Mouse (Mus musculus) monocyte, adult 5-6 weeks (primary cell): ENCODE results near the gene Ankle1. TPM values are rescaled to one million over a fixed set of nuclear protein-coding genes. Genes with fewer than 3 reads are reported as not detected.

Experiments
- ATAC-seq: fragments of 153-309, 156-312 bp; replicated peaks from 2 replicates; pipeline ENCODE4 v1.8.0; 2017; ENCODE audit warnings: mild to moderate bottlenecking; ENCODE audit not compliant: low TSS enrichment, insufficient number of reproducible peaks, severe bottlenecking, poor library complexity, low FRiP score
- total RNA-seq: library from RNA; stranded (forward); fragments of 200-1000, 200-491, 200-594 nt; gene quantifications from 3 replicates; pipeline ENCODE4 v1.2.3, GENCODE M21; 2017

Ankle1 gene
- total RNA-seq, 1 experiment from 2014 or later = 0.48 TPM

DNA sequence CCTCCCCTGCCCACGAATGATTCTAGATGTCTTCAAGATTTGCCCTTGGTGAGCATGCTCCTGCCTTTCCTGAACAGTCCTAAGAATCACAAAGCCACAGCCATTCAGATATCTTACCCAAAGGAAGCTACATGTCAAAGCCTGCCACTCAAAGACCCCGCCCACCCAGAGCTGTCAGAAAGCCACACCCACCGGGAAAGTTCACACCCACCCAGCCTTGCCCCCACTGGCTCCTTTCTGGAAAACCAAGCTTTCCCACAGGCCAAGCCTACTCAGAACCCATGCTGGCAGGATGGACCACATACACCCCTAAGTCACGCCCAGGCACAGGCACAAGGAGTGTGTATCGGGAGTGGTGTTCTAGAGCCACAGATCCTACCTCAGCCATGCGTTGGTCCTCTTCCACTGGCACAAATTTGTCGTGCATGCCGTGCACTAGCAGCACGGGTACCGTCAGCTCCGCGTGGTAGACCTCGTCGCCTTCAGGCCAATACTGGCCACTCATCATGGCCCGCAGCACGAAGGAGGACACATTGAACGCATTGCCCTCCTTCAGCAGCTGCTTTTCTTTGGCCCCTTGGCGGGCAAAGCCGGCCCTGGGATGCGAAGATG, 52.0 kb downstream of the Ankle1 start:
- no peak for ATAC-seq

Other genes with a start within 250 kb of the Ankle1 start
- gene Myo9b, start 133.3 kb upstream of the Ankle1 start, total RNA-seq = 71.0 to 99.2 TPM (median 72.2 TPM) in 3 replicates
- 45.5 to 77.0 TPM (median 73.5 TPM) in 3 replicates for gene Haus8, start 133.1 kb upstream of the Ankle1 start, total RNA-seq
- 172 to 275 TPM (median 266 TPM) in 3 replicates for gene Use1, start 39.2 kb upstream of the Ankle1 start, total RNA-seq
- 11.9 to 24.2 TPM (median 16.3 TPM) in 3 replicates for gene Ocel1, start 34.7 kb upstream of the Ankle1 start, total RNA-seq
- 3.4 to 11.6 TPM (median 9.4 TPM) in 3 replicates for gene Nr2f6, start 24.1 kb upstream of the Ankle1 start, total RNA-seq
- gene Ushbp1, start 10.2 kb upstream of the Ankle1 start, total RNA-seq = 0.10 TPM in 1 of 3 replicates, not detected in the others
- gene Babam1, start 9.1 kb upstream of the Ankle1 start, total RNA-seq = 49.7 to 68.7 TPM (median 61.4 TPM) in 3 replicates
- gene Abhd8, start 57.6 kb downstream of the Ankle1 start, total RNA-seq = 2.2 to 12.0 TPM (median 8.3 TPM) in 3 replicates
- 5.7 to 17.9 TPM (median 13.7 TPM) in 3 replicates for gene Mrpl34, start 58.9 kb downstream of the Ankle1 start, total RNA-seq
- 33.6 to 53.8 TPM (median 42.4 TPM) in 3 replicates for gene Dda1, start 63.2 kb downstream of the Ankle1 start, total RNA-seq
- 4.7 to 11.0 TPM (median 8.5 TPM) in 3 replicates for gene Ano8, start 80.0 kb downstream of the Ankle1 start, total RNA-seq
- 16.0 to 22.2 TPM (median 16.4 TPM) in 3 replicates for gene Gtpbp3, start 82.1 kb downstream of the Ankle1 start, total RNA-seq
- gene Plvap, start 105.7 kb downstream of the Ankle1 start, total RNA-seq = not detected in 3 replicates
- gene Ccdc194, start 119.7 kb downstream of the Ankle1 start, total RNA-seq = not detected in 3 replicates
- 25.5 to 51.2 TPM (median 32.9 TPM) in 3 replicates for gene Bst2, start 131.4 kb downstream of the Ankle1 start, total RNA-seq
- gene Mvb12a, start 136.9 kb downstream of the Ankle1 start, total RNA-seq = 13.9 to 34.3 TPM (median 20.5 TPM) in 3 replicates
- 0.29 TPM in 1 of 3 replicates, not detected in the others for gene Tmem221, start 152.9 kb downstream of the Ankle1 start, total RNA-seq
- gene Nxnl1, start 160.6 kb downstream of the Ankle1 start, total RNA-seq = not detected in 3 replicates
- gene Slc27a1, start 162.9 kb downstream of the Ankle1 start, total RNA-seq = 0.53 to 1.2 TPM (median 0.76 TPM) in 3 replicates
- 31.2 to 49.8 TPM (median 36.8 TPM) in 3 replicates for gene Pgls, start 186.2 kb downstream of the Ankle1 start, total RNA-seq
- 6.3 to 12.8 TPM (median 6.9 TPM) in 3 replicates for gene Fam129c, start 191.6 kb downstream of the Ankle1 start, total RNA-seq
- 39.9 to 78.4 TPM (median 65.4 TPM) in 3 replicates for gene Colgalt1, start 205.0 kb downstream of the Ankle1 start, total RNA-seq